Mouse (Mus musculus) neural tube, embryonic 11.5 days (tissue): ENCODE measurements around the gene Srp54c. TPM values are rescaled to one million over a fixed set of nuclear protein-coding genes. Genes with fewer than 3 reads are reported as not detected.
A peak's percentile ranks its signal among the peaks of the same experiment; 100 is the strongest.
"Not testable (repeated sequence)": the region's sequence is repeated elsewhere in the genome, so short reads cannot be mapped to it uniquely, and the experiment has no call there.

Source experiments
- ATAC-seq: fragments of 200-750 bp; cut with Nextera tagmentation; 2 replicates; pipeline ENCODE4 v1.8.0; 2017; ENCODE audit warnings: moderate number of reproducible peaks, mild to moderate bottlenecking, moderate TSS enrichment, moderate library complexity; ENCODE audit not compliant: insufficient read depth, low FRiP score, low TSS enrichment
- DNase-seq: peaks from one replicate; pipeline ENCODE4 v3.0.0-alpha.2; 2015; ENCODE audit warnings: low spot score
- H3K27ac ChIP-seq: fragments of 300-500 bp; sonication (generic); 2 replicates; pipeline ENCODE4 v1.5.1; 2014; ENCODE audit warnings: low read depth, mild to moderate bottlenecking, low read length
- H3K27me3 ChIP-seq: fragments of 300-500 bp; sonication (generic); 2 replicates; pipeline ENCODE4 v1.6.1; 2014; ENCODE audit warnings: mild to moderate bottlenecking, low read length, mixed read lengths; ENCODE audit not compliant: control insufficient read depth, insufficient read depth
- H3K36me3 ChIP-seq: fragments of 300-500 bp; sonication (generic); 2 replicates; pipeline ENCODE4 v1.6.1; 2014; ENCODE audit warnings: mild to moderate bottlenecking, low read length, moderate library complexity, mixed read lengths; ENCODE audit not compliant: control insufficient read depth, insufficient read depth
- H3K4me1 ChIP-seq: fragments of 300-500 bp; sonication (generic); 2 replicates; pipeline ENCODE4 v1.6.1; 2014; ENCODE audit warnings: low read length, mixed read lengths; ENCODE audit not compliant: control insufficient read depth, insufficient read depth
- H3K4me2 ChIP-seq: fragments of 300-500 bp; sonication (generic); 2 replicates; pipeline ENCODE4 v1.6.1; 2014; ENCODE audit warnings: low read depth, mild to moderate bottlenecking, moderate library complexity
- H3K4me3 ChIP-seq: fragments of 300-500 bp; sonication (generic); 2 replicates; pipeline ENCODE4 v1.5.1; 2014; ENCODE audit warnings: low read depth, low read length
- H3K9ac ChIP-seq: fragments of 300-500 bp; sonication (generic); 2 replicates; pipeline ENCODE4 v1.6.1; 2014; ENCODE audit warnings: mild to moderate bottlenecking, low read length
- H3K9me3 ChIP-seq: fragments of 300-500 bp; sonication (generic); 2 replicates; pipeline ENCODE4 v1.6.1; 2016; ENCODE audit warnings: low read length; ENCODE audit not compliant: control insufficient read depth
- WGBS: fragments of 180-500 bp; shearing (Covaris S2); extraction: QIAGEN DNeasy Blood & Tissue Kit; methylation state at CpG from one replicate; pipeline ENCODE4 v1.1.7; 2014; 5-methylcytosine and 5-hydroxymethylcytosine counted together
- polyA plus RNA-seq: library from polyadenylated mRNA; unstranded; fragments of >200 nt; fragmentation: Nextera tagmentation; extraction: Ambion mirVana; gene quantifications from 2 replicates; pipeline ENCODE4 v1.2.1, GENCODE M21; 2014

The Srp54c gene
- 76.4 and 78.8 TPM in 2 replicates for polyA plus RNA-seq

GRCm38 (mm10) chr12:55229626-55230519 is at the start of gene Srp54c:
Gene Srp54c (plus strand): TSS chr12:55230168.
- no CpG with 5 or more reads among the region's 57 CpGs for WGBS
- H3K9ac ChIP-seq, H3K4me1 ChIP-seq, H3K27me3 ChIP-seq, H3K4me2 ChIP-seq, H3K36me3 ChIP-seq, H3K9me3 ChIP-seq, H3K27ac ChIP-seq, DNase-seq: not testable (repeated sequence)
- peak within 1 kb of the TSS; percentile 30 for H3K4me3 ChIP-seq
- ATAC-seq: peak; percentile 99

DNA sequence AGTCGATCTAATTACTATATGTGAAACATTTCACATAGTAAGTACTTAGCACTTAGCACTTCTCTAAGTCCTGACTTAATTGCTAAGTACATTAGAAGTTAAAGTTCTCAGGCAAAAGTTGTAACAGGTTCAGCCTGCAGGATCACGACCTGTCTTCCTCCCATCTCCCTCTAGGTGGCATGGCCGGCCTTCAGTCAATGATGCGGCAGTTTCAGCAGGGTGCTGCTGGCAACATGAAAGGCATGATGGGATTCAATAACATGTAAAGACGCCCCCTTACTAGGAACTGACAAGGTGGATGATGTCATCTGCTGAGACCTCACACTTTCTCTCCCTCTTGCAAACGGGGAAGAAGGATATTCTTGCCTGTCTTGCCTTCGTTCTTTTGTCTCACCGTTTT is 42.3 kb upstream of the Srp54c start:
- H3K36me3 ChIP-seq, ATAC-seq, H3K27me3 ChIP-seq, H3K4me1 ChIP-seq, H3K4me2 ChIP-seq, H3K9ac ChIP-seq, DNase-seq, H3K4me3 ChIP-seq, H3K27ac ChIP-seq, H3K9me3 ChIP-seq: not testable (repeated sequence)
- WGBS: no CpG with 5 or more reads among the region's 8 CpGs

DNA sequence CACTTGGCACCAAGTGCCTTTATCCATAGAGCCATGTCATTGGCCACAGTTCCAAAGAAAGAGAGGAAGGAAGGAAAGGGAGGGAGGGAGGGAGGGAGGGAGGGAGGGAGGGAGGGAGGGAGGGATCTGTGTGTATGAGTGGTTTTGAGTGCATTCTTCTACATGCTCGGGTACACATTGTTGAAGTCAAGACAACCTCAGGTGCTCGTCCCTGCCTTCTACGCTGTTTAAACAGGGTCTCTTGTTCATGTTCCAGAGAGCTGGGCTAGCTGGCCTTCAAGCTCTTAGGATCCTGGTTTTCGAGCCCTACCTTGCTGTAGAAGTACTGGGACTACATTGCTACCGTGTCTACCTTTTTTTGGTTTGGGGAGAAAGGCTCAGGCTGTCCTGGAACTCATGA is 40.8 kb upstream of the Srp54c start:
- not testable (repeated sequence) for H3K9ac ChIP-seq, H3K9me3 ChIP-seq, H3K4me1 ChIP-seq, H3K4me3 ChIP-seq, DNase-seq, H3K4me2 ChIP-seq, H3K27ac ChIP-seq, H3K27me3 ChIP-seq, H3K36me3 ChIP-seq, ATAC-seq
- WGBS: no CpG with 5 or more reads among the region's 5 CpGs

GRCm38 (mm10) chr12:55199306-55199705 is 30.7 kb upstream of the Srp54c start, which contains the start of gene 1700047I17Rik2:
Gene 1700047I17Rik2 (plus strand): TSS chr12:55199592.
- no CpG with 5 or more reads among the region's 40 CpGs for WGBS
- not testable (repeated sequence) for H3K4me1 ChIP-seq, DNase-seq, H3K9ac ChIP-seq, H3K27ac ChIP-seq, H3K4me2 ChIP-seq, H3K27me3 ChIP-seq, H3K4me3 ChIP-seq, H3K36me3 ChIP-seq, H3K9me3 ChIP-seq
- peak; percentile 95 for ATAC-seq

GRCm38 (mm10) chr12:55199799-55200198 is 30.2 kb upstream of the Srp54c start:
- H3K4me2 ChIP-seq, H3K27ac ChIP-seq, H3K4me3 ChIP-seq, H3K27me3 ChIP-seq, H3K4me1 ChIP-seq, H3K9me3 ChIP-seq, DNase-seq, H3K36me3 ChIP-seq, H3K9ac ChIP-seq: not testable (repeated sequence)
- WGBS: no CpG with 5 or more reads among the region's 18 CpGs
- peak; percentile 14; the same call in 1 of the 2 replicates for ATAC-seq

DNA sequence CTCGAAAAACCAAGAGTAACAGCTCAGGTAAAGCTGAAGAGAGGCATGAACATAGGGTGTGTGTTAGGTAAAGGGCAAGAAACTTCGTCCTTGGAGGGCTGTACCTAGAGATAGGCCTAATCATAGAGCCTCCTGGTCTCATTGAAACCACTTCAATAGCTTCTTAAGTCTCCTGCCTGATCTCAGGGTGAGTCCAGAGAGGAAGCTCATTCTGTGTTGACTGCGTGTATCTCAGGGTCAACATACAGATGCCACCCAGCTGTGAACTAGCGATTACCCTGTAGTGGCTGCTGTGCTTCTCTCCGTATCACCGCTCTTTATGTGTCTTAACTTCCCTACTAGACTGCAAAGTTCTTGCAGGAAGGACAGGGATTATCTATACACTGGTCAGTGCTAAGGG is 17.0 kb upstream of the Srp54c start:
- not testable (repeated sequence) for H3K9ac ChIP-seq, H3K36me3 ChIP-seq, H3K9me3 ChIP-seq, ATAC-seq, H3K27ac ChIP-seq, H3K4me2 ChIP-seq, DNase-seq, H3K27me3 ChIP-seq, H3K4me1 ChIP-seq, H3K4me3 ChIP-seq
- no CpG with 5 or more reads among the region's 6 CpGs for WGBS

DNA sequence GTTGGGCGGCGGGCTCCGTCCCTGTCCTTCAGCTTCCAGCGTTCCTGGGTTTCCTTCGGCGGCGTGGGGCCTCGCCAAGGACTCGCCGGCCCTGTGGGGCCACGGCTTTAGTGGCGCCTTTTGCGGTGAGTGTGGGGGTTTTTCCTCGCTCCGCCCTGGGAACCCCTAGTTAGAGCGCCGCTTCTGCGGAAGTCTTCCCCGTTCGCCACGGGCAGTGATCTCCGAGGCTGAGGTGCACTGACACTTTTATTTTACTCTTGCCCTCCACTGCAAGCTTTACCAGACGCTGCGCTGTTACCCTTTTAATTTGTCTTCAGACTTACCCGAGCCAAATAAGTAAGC is 523 bp downstream of the Srp54c start:
- H3K9me3 ChIP-seq, ATAC-seq, DNase-seq, H3K27me3 ChIP-seq, H3K27ac ChIP-seq, H3K4me2 ChIP-seq, H3K36me3 ChIP-seq, H3K9ac ChIP-seq, H3K4me1 ChIP-seq: not testable (repeated sequence)
- WGBS: under 1% methylated on average over 7 of the region's 25 CpGs
- H3K4me3 ChIP-seq: peak overlapping the region; percentile 30

- H3K4me1 ChIP-seq, ATAC-seq: not testable (repeated sequence)
- WGBS: no CpG with 5 or more reads among the region's 8 CpGs
These were observed 12.3 kb downstream of the Srp54c start for GRCm38 (mm10) chr12:55242243-55242642.

GRCm38 (mm10) chr12:55261950-55262349 is 32.0 kb downstream of the Srp54c start:
- not testable (repeated sequence) for ATAC-seq, H3K4me3 ChIP-seq, H3K4me1 ChIP-seq, DNase-seq, H3K9me3 ChIP-seq, H3K9ac ChIP-seq, H3K27ac ChIP-seq, H3K36me3 ChIP-seq, H3K27me3 ChIP-seq, H3K4me2 ChIP-seq
- WGBS: no CpG with 5 or more reads among the region's 8 CpGs

More at GRCm38 (mm10) chr12:55242243-55242642, 12.3 kb downstream of the Srp54c start:
- H3K36me3 ChIP-seq, DNase-seq, H3K4me2 ChIP-seq, H3K9me3 ChIP-seq, H3K9ac ChIP-seq, H3K27ac ChIP-seq, H3K27me3 ChIP-seq, H3K4me3 ChIP-seq: not testable (repeated sequence)
